Mouse (Mus musculus) brain, embryonic 14.5 days (tissue): ENCODE data around the gene Dock10. TPM values are rescaled to one million over a fixed set of nuclear protein-coding genes. Genes with fewer than 3 reads are reported as not detected.
A peak's percentile ranks its signal among the peaks of the same experiment; 100 is the strongest.

Experiments
- DNase-seq: peaks from one replicate; pipeline ENCODE4 v3.0.0-alpha.2; 2011; ENCODE audit warnings: low read depth
- CTCF ChIP-seq: fragments of 200-500 bp; IDR thresholded peaks from 2 replicates; pipeline ENCODE4 v1.5.1; 2012; ENCODE audit warnings: inconsistent platforms, mild to moderate bottlenecking, moderate library complexity, borderline replicate concordance; ENCODE audit not compliant: insufficient read depth, insufficient read length; ENCODE audit errors: extremely low read depth
- POLR2A ChIP-seq: fragments of 200-500 bp; IDR thresholded peaks from 2 replicates; pipeline ENCODE4 v1.6.1; 2012; ENCODE audit warnings: mild to moderate bottlenecking, inconsistent platforms, borderline replicate concordance; ENCODE audit not compliant: poor library complexity, insufficient read depth, insufficient read length, severe bottlenecking; ENCODE audit errors: extremely low read depth
- polyA plus RNA-seq: library from polyadenylated mRNA; depleted of rRNA; stranded (reverse); fragments of >200 nt; gene quantifications from 2 replicates; pipeline ENCODE4 v1.2.3, GENCODE M21; 2012

Dock10 gene
- polyA plus RNA-seq, 1 experiment = 5.7 TPM

- DNase-seq = no peak
- TF ChIP-seq POLR2A (no peak), CTCF (peak; percentile 33; the same call in 1 of the 2 replicates)
Observed at GRCm38 (mm10) chr1:80576898-80577297, 181.4 kb downstream of the Dock10 start.

GRCm38 (mm10) chr1:80556446-80556845 is 201.9 kb downstream of the Dock10 start:
- no peak for TF ChIP-seq POLR2A
- no peak for TF ChIP-seq CTCF
- DNase-seq = no peak

- TF ChIP-seq POLR2A (no peak), CTCF (no peak)
- DNase-seq = peak; percentile 22
Observed at GRCm38 (mm10) chr1:80541522-80541921, 216.8 kb downstream of the Dock10 start.

- DNase-seq = no peak
- TF ChIP-seq POLR2A (no peak), CTCF (peak; percentile 16; the same call in 1 of the 2 replicates)
Observed at GRCm38 (mm10) chr1:80522197-80522596, 236.1 kb downstream of the Dock10 start.

GRCm38 (mm10) chr1:80520456-80520855 is 237.9 kb downstream of the Dock10 start:
- peak; percentile 70 for DNase-seq
- no peak for TF ChIP-seq POLR2A
- no peak for TF ChIP-seq CTCF

- DNase-seq = peak; percentile 47
Observed at GRCm38 (mm10) chr1:80519893-80520292, 238.4 kb downstream of the Dock10 start.

GRCm38 (mm10) chr1:80515836-80516235 is 242.5 kb downstream of the Dock10 start:
- peak; percentile 61 for DNase-seq
- no peak for TF ChIP-seq CTCF
- no peak for TF ChIP-seq POLR2A

More at GRCm38 (mm10) chr1:80519893-80520292, 238.4 kb downstream of the Dock10 start:
- TF ChIP-seq CTCF (no peak), POLR2A (no peak)

- peak; percentile 83 for DNase-seq
- TF ChIP-seq CTCF (peak; percentile 46; the same call in 1 of the 2 replicates), POLR2A (no peak)
Observed at GRCm38 (mm10) chr1:80512210-80512948, 245.9 kb downstream of the Dock10 start.

- TF ChIP-seq POLR2A (no peak), CTCF (peak; percentile 9; the same call in 1 of the 2 replicates)
- DNase-seq = no peak
Observed at GRCm38 (mm10) chr1:80504757-80505156, 253.6 kb downstream of the Dock10 start.

GRCm38 (mm10) chr1:80504081-80504480 is 254.2 kb downstream of the Dock10 start:
- no peak for DNase-seq
- no peak for TF ChIP-seq POLR2A
- TF ChIP-seq CTCF = no peak

GRCm38 (mm10) chr1:80502456-80503165 is 255.7 kb downstream of the Dock10 start:
- DNase-seq = peak; percentile 41
- TF ChIP-seq POLR2A (no peak), CTCF (no peak)
